23 mouse cellular contexts compared by ENCODE assay signal in genomic region chr14:34341993-34342392, GRCm38 (mm10). TPM values are rescaled to one million over a fixed set of nuclear protein-coding genes. Genes with fewer than 3 reads are reported as not detected.
DNase-seq lines count a peak whose midpoint lies in the region; ATAC-seq and TF ChIP-seq lines count a peak whose summit lies in the region.
"Had no signal": no experiment of that assay in that cellular context is flagged by ENCODE, and none has a peak within 500 bp of the region (broad histone marks: within the 10 kb centered on the region; RNA-seq: fewer than 3 reads in every experiment).

No protein-coding gene starts in this region.

- no peak overlapping the region for H3K4me3 ChIP-seq in layer of hippocampus, adult 2 months
- H3K4me3 ChIP-seq in midbrain, embryonic 11.5 days (ENCODE audit: low read depth, low read length), result no peak overlapping the region
- H3K4me3 ChIP-seq in midbrain, embryonic 13.5 days (replicated peaks), result no peak overlapping the region
- H3K4me3 ChIP-seq in MEL (ENCODE audit: control insufficient read depth in 1 of 2, insufficient read depth in 1 of 2, low read depth in 2 of 2, low read length in 2 of 2), result no peak overlapping the region
- H3K4me3 ChIP-seq in forebrain, embryonic 14.5 days (ENCODE audit: low read depth, low read length), result no peak overlapping the region
- H3K4me3 ChIP-seq: embryonic facial prominence, embryonic 10.5 days; embryonic facial prominence, embryonic 12.5 days; forebrain, embryonic 13.5 days had no signal

- no peak overlapping the region for H3K4me2 ChIP-seq in midbrain, embryonic 11.5 days
- no peak overlapping the region for H3K4me2 ChIP-seq in midbrain, embryonic 13.5 days (replicated peaks)
- H3K4me2 ChIP-seq in forebrain, embryonic 14.5 days (ENCODE audit: low read length), result no peak overlapping the region
- H3K4me2 ChIP-seq: embryonic facial prominence, embryonic 12.5 days; forebrain, embryonic 13.5 days had no signal

- H3K27ac ChIP-seq in layer of hippocampus, adult 2 months, result peak overlapping the region; percentile 64
- H3K27ac ChIP-seq in midbrain, embryonic 11.5 days (ENCODE audit: low read depth, low read length), result no peak overlapping the region
- no peak overlapping the region for H3K27ac ChIP-seq in midbrain, embryonic 13.5 days
- peak overlapping the region; percentile 94 for H3K27ac ChIP-seq in MEL (ENCODE audit: control insufficient read depth, low read depth, low read length)
- no peak overlapping the region for H3K27ac ChIP-seq in forebrain, embryonic 14.5 days (ENCODE audit: low read depth, low read length)
- H3K27ac ChIP-seq: embryonic facial prominence, embryonic 10.5 days; embryonic facial prominence, embryonic 12.5 days; forebrain, embryonic 13.5 days had no signal

- TF ChIP-seq EP300 in MEL (IDR thresholded peaks at IDR 0.05; ENCODE audit: low read depth in 1 of 2, low read length in 2 of 2), result no peak

- intact Hi-C loops in gastrocnemius, postnatal 14 days (cut with DNase I; ENCODE audit: low total_unique reads), result no loop called here

- H3K79me2 ChIP-seq in MEL (ENCODE audit: control insufficient read depth, insufficient read depth, low read length, poor library complexity), result no peaks in the 10 kb centered on the region

- peaks cover 4% of the 10 kb centered on the region; the same call in 1 of the 2 replicates for H3K36me3 ChIP-seq in midbrain, embryonic 11.5 days (ENCODE audit: control insufficient read depth, insufficient read depth, low read length)
- H3K36me3 ChIP-seq in midbrain, embryonic 13.5 days, result peaks cover 68% of the 10 kb centered on the region
- peaks cover 8 to 28% of the 10 kb centered on the region in 2 experiments for H3K36me3 ChIP-seq in MEL (ENCODE audit: control insufficient read depth in 1 of 2, insufficient read depth in 2 of 2, low read length in 2 of 2)
- peaks cover 68% of the 10 kb centered on the region for H3K36me3 ChIP-seq in forebrain, embryonic 14.5 days (ENCODE audit: control insufficient read depth, insufficient read depth, low read length)

- TF ChIP-seq POLR2A in MEL (IDR thresholded peaks at IDR 0.05; ENCODE audit: control insufficient read depth in 1 of 2, insufficient read depth in 1 of 2, low read depth in 1 of 2, low read length in 2 of 2, poor library complexity in 1 of 2), result no peak

- DNase-seq in layer of hippocampus, adult 2 months (ENCODE audit: low spot score in 2 of 2), result no peak
- DNase-seq in layer of hippocampus, postnatal 25 days (ENCODE audit: extremely low spot score in 1 of 2, low spot score in 1 of 2), result no peak
- peak; percentile 76 for DNase-seq in midbrain, embryonic 11.5 days (ENCODE audit: low spot score, missing footprints)
- no peak for DNase-seq in MEL (ENCODE audit: low read depth, low spot score)
- no peak for DNase-seq in gastrocnemius, postnatal 14 days
- no peak for DNase-seq in forebrain, embryonic 14.5 days (ENCODE audit: low spot score)
- DNase-seq: adrenal gland, adult 2 months; adrenal gland, postnatal 10 days; adrenal gland, postnatal 25 days; cerebellum, adult 11-12 months; cerebellum, adult 2 months; cerebellum, adult 9-10 months; cerebellum, postnatal 10 days; cerebellum, postnatal 25 days had no signal

- no peaks in the 10 kb centered on the region for H3K9me3 ChIP-seq in midbrain, embryonic 11.5 days (ENCODE audit: control insufficient read depth, low read length)
- no peaks in the 10 kb centered on the region for H3K9me3 ChIP-seq in midbrain, embryonic 13.5 days
- no peaks in the 10 kb centered on the region for H3K9me3 ChIP-seq in MEL (replicated peaks; ENCODE audit: insufficient read depth, low read length)
- H3K9me3 ChIP-seq in forebrain, embryonic 14.5 days (replicated peaks; ENCODE audit: control insufficient read depth, low read length), result no peaks in the 10 kb centered on the region
- H3K9me3 ChIP-seq: embryonic facial prominence, embryonic 10.5 days; embryonic facial prominence, embryonic 12.5 days; forebrain, embryonic 13.5 days; G1E had no signal

- H3K4me1 ChIP-seq in midbrain, embryonic 11.5 days (ENCODE audit: control insufficient read depth, insufficient read depth, low read length), result no peaks in the 10 kb centered on the region
- H3K4me1 ChIP-seq in midbrain, embryonic 13.5 days (replicated peaks), result no peaks in the 10 kb centered on the region
- H3K4me1 ChIP-seq in MEL (ENCODE audit: control insufficient read depth in 1 of 2, insufficient read depth in 2 of 2, low read length in 2 of 2), result peaks cover 16 to 21% of the 10 kb centered on the region in 2 experiments
- H3K4me1 ChIP-seq in forebrain, embryonic 14.5 days (ENCODE audit: control insufficient read depth, insufficient read depth, low read length), result no peaks in the 10 kb centered on the region
- H3K4me1 ChIP-seq: forebrain, embryonic 13.5 days had no signal

- no peak for ATAC-seq in midbrain, embryonic 11.5 days (ENCODE audit: low FRiP score)
- ATAC-seq in midbrain, embryonic 13.5 days, result no peak
- no peak for ATAC-seq in forebrain, embryonic 14.5 days
- ATAC-seq: forebrain, embryonic 13.5 days; forebrain, embryonic 16.5 days had no signal

- H3K27me3 ChIP-seq in midbrain, embryonic 11.5 days (ENCODE audit: control insufficient read depth, insufficient read depth, low read length), result no peaks in the 10 kb centered on the region
- H3K27me3 ChIP-seq in midbrain, embryonic 13.5 days, result no peaks in the 10 kb centered on the region
- no peaks in the 10 kb centered on the region for H3K27me3 ChIP-seq in MEL (ENCODE audit: control insufficient read depth in 1 of 2, insufficient read depth in 2 of 2, low read length in 2 of 2)
- no peaks in the 10 kb centered on the region for H3K27me3 ChIP-seq in forebrain, embryonic 14.5 days (replicated peaks; ENCODE audit: control insufficient read depth, insufficient read depth, low read length)
- H3K27me3 ChIP-seq: embryonic facial prominence, embryonic 12.5 days; forebrain, embryonic 13.5 days had no signal

- no peak for TF ChIP-seq CTCF in layer of hippocampus, adult 2 months (conservative IDR thresholded peaks at IDR 0.05)
- TF ChIP-seq CTCF in MEL (IDR thresholded peaks at IDR 0.05 in 2 of 3, conservative IDR thresholded peaks at IDR 0.05 in 1 of 3; ENCODE audit: control insufficient read depth in 1 of 3, insufficient read depth in 1 of 3, low read depth in 2 of 3, low read length in 3 of 3, poor library complexity in 1 of 3, severe bottlenecking in 1 of 3), result no peak

- 91% methylated on average over 4 of the region's 4 CpGs for WGBS in midbrain, embryonic 11.5 days
- WGBS in midbrain, embryonic 13.5 days, result 91% methylated on average over 4 of the region's 4 CpGs
- 89% methylated on average over 4 of the region's 4 CpGs for WGBS in forebrain, embryonic 14.5 days

- TF ChIP-seq RAD21 in MEL (IDR thresholded peaks at IDR 0.05; ENCODE audit: low read depth, low read length), result no peak

- no peak overlapping the region for H3K9ac ChIP-seq in midbrain, embryonic 11.5 days (ENCODE audit: low read length)
- H3K9ac ChIP-seq in midbrain, embryonic 13.5 days (replicated peaks), result no peak overlapping the region
- no peak overlapping the region for H3K9ac ChIP-seq in MEL (ENCODE audit: control insufficient read depth, low read depth, low read length, poor library complexity, severe bottlenecking)
- H3K9ac ChIP-seq in forebrain, embryonic 14.5 days (ENCODE audit: low read length), result no peak overlapping the region
- H3K9ac ChIP-seq: embryonic facial prominence, embryonic 12.5 days; forebrain, embryonic 13.5 days had no signal

RNA-seq across cellular contexts. Expression of gene Fam25c, which starts 13.2 kb away (rescaled TPM):
- total RNA-seq in layer of hippocampus, adult 2 months (2021), result not detected
- not detected for total RNA-seq in layer of hippocampus, postnatal 25 days (2021)
- not detected in 2 replicates for polyA plus RNA-seq in midbrain, embryonic 11.5 days (2014; fragmentation: Nextera tagmentation; extraction: Ambion mirVana)
- not detected in 2 replicates for polyA plus RNA-seq in midbrain, embryonic 13.5 days (2015; fragmentation: Nextera tagmentation; extraction: Ambion mirVana)
- not detected in 2 replicates for total RNA-seq in MEL (2012; rRNA removed)
- polyA plus RNA-seq in MEL (2012; ENCODE audit: insufficient read depth in 1 of 2, insufficient read length in 2 of 2, low read depth in 1 of 2, low replicate concordance in 2 of 2, missing spikeins in 1 of 2), result not detected
- under 1 TPM in 1 of 2 experiments, not detected in 1; 0.66 TPM for total RNA-seq in gastrocnemius, postnatal 14 days (2021)
- not detected in 2 replicates for polyA plus RNA-seq in forebrain, embryonic 14.5 days (2014; fragmentation: Nextera tagmentation; extraction: Ambion mirVana)
- total RNA-seq: adrenal gland, adult 2 months; adrenal gland, postnatal 25 days; G1E had no signal
- polyA plus RNA-seq: adrenal gland, adult 2 months; C2C12; cerebellum, adult 2 months; cortical plate, adult 2 months; embryonic facial prominence, embryonic 10.5 days; embryonic facial prominence, embryonic 12.5 days; forebrain, embryonic 11.5 days; forebrain, embryonic 13.5 days; forebrain, embryonic 16.5 days; G1E had no signal

RNA-seq across cellular contexts. Expression of gene Glud1, which starts 31.5 kb away (rescaled TPM):
- total RNA-seq in layer of hippocampus, adult 2 months (2021), result 100 to 1,000 TPM; 316 to 317 TPM
- 100 to 1,000 TPM; 288 to 343 TPM for total RNA-seq in layer of hippocampus, postnatal 25 days (2021)
- 97.8 and 101 TPM in 2 replicates for polyA plus RNA-seq in midbrain, embryonic 11.5 days (2014; fragmentation: Nextera tagmentation; extraction: Ambion mirVana)
- polyA plus RNA-seq in midbrain, embryonic 13.5 days (2015; fragmentation: Nextera tagmentation; extraction: Ambion mirVana), result 79.2 and 91.7 TPM in 2 replicates
- total RNA-seq in MEL (2012; rRNA removed), result 92.3 and 99.9 TPM in 2 replicates
- 100 to 1,000 TPM in 1 of 2 experiments, 10 to 100 TPM in 1; 57.1 to 125 TPM for polyA plus RNA-seq in MEL (2012; ENCODE audit: insufficient read depth in 1 of 2, insufficient read length in 2 of 2, low read depth in 1 of 2, low replicate concordance in 2 of 2, missing spikeins in 1 of 2)
- total RNA-seq in gastrocnemius, postnatal 14 days (2021), result 100 to 1,000 TPM; 110 to 129 TPM
- 84.0 and 94.1 TPM in 2 replicates for polyA plus RNA-seq in forebrain, embryonic 14.5 days (2014; fragmentation: Nextera tagmentation; extraction: Ambion mirVana)

RNA-seq across cellular contexts. Expression of gene Shld2, which starts 31.7 kb away (rescaled TPM):
- 10 to 100 TPM; 13.0 to 15.5 TPM for total RNA-seq in layer of hippocampus, adult 2 months (2021)
- 10 to 100 TPM; 14.1 to 15.5 TPM for total RNA-seq in layer of hippocampus, postnatal 25 days (2021)
- 6.2 and 8.0 TPM in 2 replicates for polyA plus RNA-seq in midbrain, embryonic 11.5 days (2014; fragmentation: Nextera tagmentation; extraction: Ambion mirVana)
- polyA plus RNA-seq in midbrain, embryonic 13.5 days (2015; fragmentation: Nextera tagmentation; extraction: Ambion mirVana), result 6.4 and 7.2 TPM in 2 replicates
- total RNA-seq in MEL (2012; rRNA removed), result 7.9 and 9.2 TPM in 2 replicates
- polyA plus RNA-seq in MEL (2012; ENCODE audit: insufficient read depth in 1 of 2, insufficient read length in 2 of 2, low read depth in 1 of 2, low replicate concordance in 2 of 2, missing spikeins in 1 of 2), result 1 to 10 TPM in 1 of 2 experiments, not detected in 1; 7.0 TPM
- 1 to 10 TPM; 6.8 to 7.0 TPM for total RNA-seq in gastrocnemius, postnatal 14 days (2021)
- 7.0 and 8.6 TPM in 2 replicates for polyA plus RNA-seq in forebrain, embryonic 14.5 days (2014; fragmentation: Nextera tagmentation; extraction: Ambion mirVana)

RNA-seq across cellular contexts. Expression of gene Sncg, which starts 32.6 kb away (rescaled TPM):
- 1 to 10 TPM; 4.8 to 6.7 TPM for total RNA-seq in layer of hippocampus, adult 2 months (2021)
- 1 to 10 TPM; 4.6 to 6.3 TPM for total RNA-seq in layer of hippocampus, postnatal 25 days (2021)
- 65.7 and 67.3 TPM in 2 replicates for polyA plus RNA-seq in midbrain, embryonic 11.5 days (2014; fragmentation: Nextera tagmentation; extraction: Ambion mirVana)
- polyA plus RNA-seq in midbrain, embryonic 13.5 days (2015; fragmentation: Nextera tagmentation; extraction: Ambion mirVana), result 57.7 and 61.2 TPM in 2 replicates
- not detected in 2 replicates for total RNA-seq in MEL (2012; rRNA removed)
- not detected for polyA plus RNA-seq in MEL (2012; ENCODE audit: insufficient read depth in 1 of 2, insufficient read length in 2 of 2, low read depth in 1 of 2, low replicate concordance in 2 of 2, missing spikeins in 1 of 2)
- total RNA-seq in gastrocnemius, postnatal 14 days (2021), result 1 to 10 TPM; 3.0 to 9.9 TPM
- 4.0 and 4.2 TPM in 2 replicates for polyA plus RNA-seq in forebrain, embryonic 14.5 days (2014; fragmentation: Nextera tagmentation; extraction: Ambion mirVana)
- polyA plus RNA-seq: G1E had no signal

RNA-seq across cellular contexts. Expression of gene Mmrn2, which starts 33.3 kb away (rescaled TPM):
- 1 to 10 TPM; 3.9 to 4.0 TPM for total RNA-seq in layer of hippocampus, adult 2 months (2021)
- 1 to 10 TPM; 3.5 to 3.9 TPM for total RNA-seq in layer of hippocampus, postnatal 25 days (2021)
- polyA plus RNA-seq in midbrain, embryonic 11.5 days (2014; fragmentation: Nextera tagmentation; extraction: Ambion mirVana), result 4.7 and 5.3 TPM in 2 replicates
- polyA plus RNA-seq in midbrain, embryonic 13.5 days (2015; fragmentation: Nextera tagmentation; extraction: Ambion mirVana), result 4.9 and 5.5 TPM in 2 replicates
- total RNA-seq in MEL (2012; rRNA removed), result 0.08 TPM in 1 of 2 replicates, not detected in the other
- under 1 TPM in 1 of 2 experiments, not detected in 1; 0.03 TPM for polyA plus RNA-seq in MEL (2012; ENCODE audit: insufficient read depth in 1 of 2, insufficient read length in 2 of 2, low read depth in 1 of 2, low replicate concordance in 2 of 2, missing spikeins in 1 of 2)
- total RNA-seq in gastrocnemius, postnatal 14 days (2021), result 10 to 100 TPM; 16.6 to 20.1 TPM
- polyA plus RNA-seq in forebrain, embryonic 14.5 days (2014; fragmentation: Nextera tagmentation; extraction: Ambion mirVana), result 3.5 and 3.6 TPM in 2 replicates

Comparison
In these comparisons a context has a peak if more than half of its experiments do, and no peak if none do; other contexts are left out.
1. H3K27ac ChIP-seq: peak in layer of hippocampus, adult 2 months (single experiment) and MEL (single experiment); none in midbrain, embryonic 11.5 days (single experiment), midbrain, embryonic 13.5 days (single experiment) and forebrain, embryonic 14.5 days (single experiment).